Mouse (Mus musculus) kidney, postnatal 0 days (tissue): ENCODE data around the gene Zfyve19. TPM values are rescaled to one million over a fixed set of nuclear protein-coding genes. Genes with fewer than 3 reads are reported as not detected.
A peak's percentile ranks its signal among the peaks of the same experiment; 100 is the strongest.

Source experiments
- ATAC-seq: fragments of 200-750 bp; cut with Nextera tagmentation; replicated peaks from 2 replicates; pipeline ENCODE4 v1.8.0; 2017; ENCODE audit warnings: low read depth, moderate number of reproducible peaks, moderate TSS enrichment, moderate library complexity; ENCODE audit not compliant: low FRiP score
- DNase-seq: peaks from one replicate; pipeline ENCODE4 v3.0.0-alpha.2; 2016; ENCODE audit warnings: low spot score
- H3K27ac ChIP-seq: fragments of 300-500 bp; sonication (generic); 2 replicates; pipeline ENCODE4 v1.5.1; 2014; ENCODE audit warnings: mild to moderate bottlenecking
- H3K27me3 ChIP-seq: fragments of 300-500 bp; sonication (generic); 2 replicates; pipeline ENCODE4 v1.6.1; 2014; ENCODE audit warnings: low read length, mixed read lengths; ENCODE audit not compliant: insufficient read depth
- H3K36me3 ChIP-seq: fragments of 300-500 bp; sonication (generic); 2 replicates; pipeline ENCODE4 v1.6.1; 2014; ENCODE audit warnings: low read length, mixed read lengths; ENCODE audit not compliant: insufficient read depth
- H3K4me1 ChIP-seq: fragments of 300-500 bp; sonication (generic); replicated peaks from 2 replicates; pipeline ENCODE4 v1.6.1; 2014; ENCODE audit warnings: antibody characterized with exemption, low read length, mixed read lengths; ENCODE audit not compliant: insufficient read depth
- H3K4me2 ChIP-seq: fragments of 300-500 bp; sonication (generic); 2 replicates; pipeline ENCODE4 v1.6.1; 2014; ENCODE audit warnings: mild to moderate bottlenecking, low read length, moderate library complexity, mixed read lengths
- H3K4me3 ChIP-seq: fragments of 300-500 bp; sonication (generic); replicated peaks from 2 replicates; pipeline ENCODE4 v1.5.1; 2014; ENCODE audit warnings: low read depth, low read length
- H3K9ac ChIP-seq: fragments of 300-500 bp; sonication (generic); 2 replicates; pipeline ENCODE4 v1.6.1; 2014; ENCODE audit warnings: low read depth, low read length
- H3K9me3 ChIP-seq: fragments of 300-500 bp; sonication (generic); replicated peaks from 2 replicates; pipeline ENCODE4 v1.6.1; 2016; ENCODE audit warnings: low read length, inconsistent platforms, mixed read lengths
- CTCF ChIP-seq: IDR thresholded peaks from 2 replicates; pipeline ENCODE4 v1.5.1; 2016; ENCODE audit warnings: antibody characterized with exemption, low read depth, mild to moderate bottlenecking, moderate library complexity
- WGBS: fragments of 180-500 bp; shearing (Covaris S2); extraction: QIAGEN DNeasy Blood & Tissue Kit; methylation state at CpG from one replicate; pipeline ENCODE4 v1.1.7; 2014; 5-methylcytosine and 5-hydroxymethylcytosine counted together
- polyA plus RNA-seq: library from polyadenylated mRNA; unstranded; fragments of >200 nt; fragmentation: Nextera tagmentation; extraction: Ambion mirVana; gene quantifications from 2 replicates; pipeline ENCODE4 v1.2.1, GENCODE M21; 2015

The Zfyve19 gene
- polyA plus RNA-seq, 1 experiment from 2014 or later, result 44.0 TPM

DNA sequence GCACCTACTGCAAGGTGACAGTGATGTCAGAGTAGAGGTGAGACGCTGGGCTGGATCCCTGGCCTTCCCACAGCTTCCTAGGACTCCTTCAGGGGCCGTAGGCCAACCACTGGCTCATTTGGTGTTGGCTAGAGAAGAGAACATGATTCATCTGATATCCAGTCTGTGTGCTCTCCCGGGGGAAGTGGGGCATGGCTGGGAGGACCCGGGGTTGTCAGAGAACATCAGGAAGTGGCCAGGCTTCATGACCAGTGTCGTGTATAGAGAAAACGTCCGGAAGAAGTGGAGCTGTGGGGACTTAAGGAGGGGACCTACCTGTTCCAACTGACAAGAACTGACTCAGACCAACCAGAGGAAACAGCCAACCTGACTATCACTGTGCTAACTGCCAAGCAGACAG lies 36.8 kb downstream of the Zfyve19 start:
- DNase-seq, result no peak
- 66% methylated on average over 7 of the region's 7 CpGs for WGBS
- Histone ChIP-seq H3K9me3 (no peaks in the 10 kb centered on the region), H3K4me3 (no peak overlapping the region), H3K9ac (no peak overlapping the region), H3K27ac (no peak overlapping the region), H3K4me2 (no peak overlapping the region), H3K27me3 (no peaks in the 10 kb centered on the region), H3K36me3 (no peaks in the 10 kb centered on the region), H3K4me1 (no peaks in the 10 kb centered on the region)
- no peak for TF ChIP-seq CTCF
- ATAC-seq, result no peak

DNA sequence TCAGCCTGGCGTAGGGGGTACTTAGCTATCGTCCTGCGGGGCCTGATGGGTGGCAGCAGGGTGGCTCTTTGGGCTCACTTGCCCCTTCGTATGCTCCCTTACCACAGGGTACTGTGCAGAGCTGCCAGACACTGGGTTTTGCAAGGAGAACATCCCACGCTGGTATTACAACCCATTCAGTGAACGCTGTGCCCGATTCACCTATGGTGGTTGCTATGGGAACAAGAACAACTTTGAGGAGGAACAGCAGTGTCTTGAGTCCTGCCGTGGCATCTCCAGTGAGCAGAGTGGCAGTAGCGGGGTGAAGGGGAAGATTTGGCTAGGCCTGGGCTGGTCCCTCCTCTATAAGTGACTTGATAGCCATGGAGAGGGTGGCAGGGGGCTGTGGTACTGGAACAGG lies 39.5 kb downstream of the Zfyve19 start:
- no peaks in the 10 kb centered on the region for H3K4me1 ChIP-seq
- no peak overlapping the region for H3K4me3 ChIP-seq
- ATAC-seq, result no peak
- no peak overlapping the region for H3K4me2 ChIP-seq
- no peaks in the 10 kb centered on the region for H3K9me3 ChIP-seq
- no peak overlapping the region for H3K9ac ChIP-seq
- DNase-seq, result no peak
- H3K27ac ChIP-seq, result no peak overlapping the region
- no peaks in the 10 kb centered on the region for H3K27me3 ChIP-seq
- 81% methylated on average over 9 of the region's 9 CpGs for WGBS
- TF ChIP-seq CTCF, result no peak
- H3K36me3 ChIP-seq, result no peaks in the 10 kb centered on the region

DNA sequence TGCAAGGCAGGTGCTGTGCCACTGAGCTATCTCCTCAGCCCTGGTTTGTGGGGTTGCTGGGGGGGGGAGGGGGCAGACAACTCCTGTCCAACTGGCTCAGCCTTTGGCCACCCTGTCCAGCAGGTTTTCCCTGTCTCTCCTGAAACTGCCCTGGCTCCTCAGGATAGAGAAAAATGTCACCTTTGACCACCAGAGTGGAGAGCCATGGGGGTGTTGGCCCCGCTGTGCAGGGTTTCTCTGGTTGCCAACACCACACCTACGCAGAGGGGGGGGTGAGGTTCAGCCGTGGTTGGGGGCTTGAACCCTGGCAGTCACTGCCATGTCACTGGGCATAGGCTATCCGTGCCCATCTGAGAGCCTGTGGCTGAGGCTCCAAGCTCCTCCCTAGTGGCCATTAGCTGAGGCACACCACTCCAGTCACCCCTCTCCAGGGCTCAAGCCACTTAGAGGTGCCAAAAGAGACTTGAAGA lies 41.2 kb downstream of the Zfyve19 start:
- DNase-seq, result no peak
- no peak for TF ChIP-seq CTCF
- WGBS, result 70% methylated on average over 4 of the region's 4 CpGs
- Histone ChIP-seq H3K4me2 (no peak overlapping the region), H3K27ac (no peak overlapping the region), H3K27me3 (no peaks in the 10 kb centered on the region), H3K9me3 (no peaks in the 10 kb centered on the region), H3K36me3 (no peaks in the 10 kb centered on the region), H3K9ac (0 out of 2 replicates have a peak overlapping the region, but pooled peaks have one; percentile 4), H3K4me1 (no peaks in the 10 kb centered on the region), H3K4me3 (no peak overlapping the region)
- peak; percentile 56 for ATAC-seq

DNA sequence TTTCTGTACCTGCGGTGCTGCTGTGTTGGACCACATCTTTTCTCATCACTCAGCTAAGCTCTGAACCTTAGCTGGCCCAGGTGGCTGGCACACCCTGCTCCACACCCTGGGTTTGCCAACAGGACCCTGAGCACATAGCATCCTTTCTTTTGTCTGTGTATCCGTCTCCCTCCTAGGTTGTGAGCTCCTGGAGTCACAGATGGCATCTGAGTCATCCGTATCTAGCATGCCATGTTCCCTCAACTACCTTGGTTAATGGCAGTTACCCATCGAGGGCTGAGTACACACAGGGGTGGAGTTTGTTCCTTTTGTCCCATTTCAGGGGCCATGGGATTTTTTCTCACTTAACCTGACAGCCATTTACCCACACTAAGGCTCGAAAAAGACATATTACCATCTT lies 42.0 kb downstream of the Zfyve19 start:
- no peak overlapping the region for H3K9ac ChIP-seq
- H3K27ac ChIP-seq, result peak overlapping the region; percentile 50; the same call in 1 of the 2 replicates
- H3K4me2 ChIP-seq, result no peak overlapping the region
- no peak for ATAC-seq
- no peaks in the 10 kb centered on the region for H3K36me3 ChIP-seq
- no peak for TF ChIP-seq CTCF
- H3K27me3 ChIP-seq, result no peaks in the 10 kb centered on the region; the same call in 1 of the 2 replicates
- DNase-seq, result no peak
- no peaks in the 10 kb centered on the region for H3K9me3 ChIP-seq
- no peaks in the 10 kb centered on the region for H3K4me1 ChIP-seq
- no peak overlapping the region for H3K4me3 ChIP-seq
- 60% methylated on average over 5 of the region's 5 CpGs for WGBS

DNA sequence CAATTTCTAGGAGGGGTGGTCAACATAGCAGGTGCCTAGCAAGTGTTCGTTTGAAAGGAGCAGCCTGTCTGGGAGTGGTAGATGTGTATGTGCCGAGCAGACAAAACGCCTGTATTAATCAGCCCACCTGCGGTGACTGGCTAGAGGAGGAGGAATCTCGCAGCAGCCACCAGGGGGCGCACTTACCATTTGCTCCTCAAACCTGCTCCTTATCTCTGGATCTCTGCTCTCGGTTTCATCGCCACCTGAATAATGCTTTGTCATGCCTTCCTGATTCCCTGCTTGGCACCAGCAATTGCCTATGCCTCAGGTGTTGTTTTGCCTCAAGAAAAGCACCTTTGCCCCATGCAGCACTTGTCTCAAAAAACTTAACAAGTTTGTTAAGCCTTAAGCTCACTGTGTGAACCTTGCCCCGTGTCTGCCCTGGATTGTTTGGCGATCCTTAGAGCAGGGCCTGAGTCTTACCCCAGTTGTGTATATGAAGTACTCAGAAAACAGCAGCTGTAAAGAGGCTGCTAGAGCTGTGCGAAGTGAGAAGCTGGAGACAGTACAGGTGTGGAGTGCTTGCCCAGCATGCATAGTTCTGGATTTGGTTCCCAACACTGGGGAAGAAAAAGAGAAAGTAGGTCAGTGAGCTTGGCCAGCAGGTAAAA lies 42.5 kb downstream of the Zfyve19 start:
- Histone ChIP-seq H3K27me3 (no peaks in the 10 kb centered on the region; the same call in 1 of the 2 replicates), H3K4me1 (no peaks in the 10 kb centered on the region), H3K9ac (no peak overlapping the region), H3K36me3 (no peaks in the 10 kb centered on the region), H3K4me3 (no peak overlapping the region), H3K4me2 (no peak overlapping the region), H3K9me3 (no peaks in the 10 kb centered on the region), H3K27ac (peak overlapping the region; percentile 50; the same call in 1 of the 2 replicates)
- ATAC-seq, result peak; percentile 62
- TF ChIP-seq CTCF, result peak; percentile 99
- DNase-seq, result peak; percentile 87
- WGBS, result 16% methylated on average over 11 of the region's 11 CpGs

DNA sequence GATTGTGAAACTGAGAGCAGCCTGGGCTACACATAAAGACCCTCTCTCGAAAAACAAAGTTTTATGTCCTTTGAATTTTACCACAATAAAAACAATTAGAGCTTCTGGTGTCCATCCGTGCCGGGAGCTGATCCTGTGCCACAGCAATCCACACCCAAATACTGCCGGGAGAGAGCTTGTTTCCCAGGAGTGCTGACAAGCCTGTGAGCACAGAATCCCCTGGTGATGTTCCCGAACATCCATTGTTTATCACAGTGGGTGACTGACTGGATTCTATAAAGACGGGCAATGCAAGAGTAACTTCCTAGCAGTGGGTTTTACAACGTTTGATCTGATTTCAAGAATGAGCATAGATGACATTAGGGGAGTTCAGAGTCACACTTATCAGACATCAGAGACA lies 46.6 kb downstream of the Zfyve19 start:
- DNase-seq, result no peak
- Histone ChIP-seq H3K9ac (no peak overlapping the region), H3K4me3 (no peak overlapping the region), H3K9me3 (no peaks in the 10 kb centered on the region), H3K27me3 (no peaks in the 10 kb centered on the region; the same call in 1 of the 2 replicates), H3K4me2 (no peak overlapping the region), H3K4me1 (no peaks in the 10 kb centered on the region), H3K27ac (no peak overlapping the region), H3K36me3 (no peaks in the 10 kb centered on the region)
- TF ChIP-seq CTCF, result no peak
- 15% methylated on average over 7 of the region's 7 CpGs for whole genome bisulfite sequencing
- ATAC-seq, result no peak
